Mouse (Mus musculus) central nervous system, embryonic 14 days (tissue): Measurements from ENCODE around the gene Krtap22-2. TPM values are rescaled to one million over a fixed set of nuclear protein-coding genes. Genes with fewer than 3 reads are reported as not detected.

ENCODE experiments used
- polyA plus RNA-seq: library from polyadenylated mRNA; depleted of rRNA; stranded (reverse); fragments of >200 nt; gene quantifications from 2 replicates; pipeline ENCODE4 v1.2.3, GENCODE M21; 2012; rRNA removed

The Krtap22-2 gene
- not detected in 2 replicates for polyA plus RNA-seq

GRCm38 (mm10) chr16:89010659-89011058 is at the start of gene Krtap22-2:
TSS of gene Krtap22-2 (minus strand) at chr16:89010759.

GRCm38 (mm10) chr16:89047783-89048182 is 37.2 kb upstream of the Krtap22-2 start, which contains the start of gene Krtap6-5:
TSS of gene Krtap6-5 (minus strand) at chr16:89047883.

GRCm38 (mm10) chr16:89041372-89041771 is 30.8 kb upstream of the Krtap22-2 start, which contains the start of gene Gm10228:
TSS of gene Gm10228 (minus strand) at chr16:89041472.

GRCm38 (mm10) chr16:89031399-89031798 is 20.8 kb upstream of the Krtap22-2 start, which contains the start of gene Krtap6-1:
TSS of gene Krtap6-1 (plus strand) at chr16:89031699.

DNA sequence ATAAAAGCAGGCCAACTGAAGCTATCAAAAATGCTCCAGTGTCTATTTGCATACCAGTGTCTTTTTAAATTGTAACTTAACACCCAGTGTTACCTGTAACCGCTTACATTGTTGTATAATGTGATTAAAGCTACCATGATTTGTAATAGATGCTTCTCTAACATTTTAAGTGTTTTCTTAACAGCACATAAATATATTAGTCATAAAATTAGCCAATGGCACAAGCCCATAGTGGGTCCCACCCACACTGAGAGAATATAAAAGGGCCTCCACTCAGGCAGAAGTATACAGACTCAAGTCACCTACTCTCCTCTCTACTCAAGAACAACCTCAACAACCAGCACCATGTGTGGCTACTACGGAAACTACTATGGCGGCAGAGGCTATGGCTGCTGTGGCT is 4.4 kb upstream of the Krtap22-2 start, which contains the start of gene Gm10229:
Gene Gm10229, plus strand, starts transcription at position 301 of the 400 bp plus-strand sequence.

DNA sequence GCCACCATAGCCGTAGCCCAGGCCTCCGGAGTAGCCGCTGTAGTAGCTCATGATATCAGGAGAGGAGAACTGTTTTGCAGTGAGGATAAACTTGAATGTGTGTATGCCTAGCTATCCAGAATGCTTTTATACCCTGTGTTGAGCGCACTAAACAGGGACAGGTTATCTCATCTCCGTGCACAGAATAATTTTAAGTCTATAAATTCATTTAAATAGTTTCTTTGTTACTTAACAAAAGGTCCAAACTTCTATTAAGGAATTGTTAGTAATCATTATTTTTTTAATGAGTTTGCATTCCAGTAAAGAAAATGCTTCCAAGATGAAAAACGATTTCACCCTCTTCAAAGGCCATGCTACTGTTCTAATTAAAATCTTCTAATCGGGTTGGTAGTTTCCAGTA is 47.8 kb downstream of the Krtap22-2 start, which contains the start of gene Krtap16-3:
Gene Krtap16-3, minus strand, starts transcription at position 101 of the 400 bp plus-strand sequence.

Other genes starting within 250 kb of the Krtap22-2 start
- not detected in 2 replicates for gene 2310057N15Rik, start 236.6 kb downstream of the Krtap22-2 start, polyA plus RNA-seq
- gene Gm5965, start 232.9 kb downstream of the Krtap22-2 start, polyA plus RNA-seq = not detected in 2 replicates
- not detected in 2 replicates for gene Gm20741, start 198.5 kb downstream of the Krtap22-2 start, polyA plus RNA-seq
- gene Krtap15, start 190.5 kb downstream of the Krtap22-2 start, polyA plus RNA-seq = not detected in 2 replicates
- gene Krtap14, start 184.6 kb downstream of the Krtap22-2 start, polyA plus RNA-seq = not detected in 2 replicates
- not detected in 2 replicates for gene Krtap19-1, start 141.3 kb downstream of the Krtap22-2 start, polyA plus RNA-seq
- gene Krtap19-2, start 136.5 kb downstream of the Krtap22-2 start, polyA plus RNA-seq = not detected in 2 replicates
- gene Krtap19-3, start 132.7 kb downstream of the Krtap22-2 start, polyA plus RNA-seq = not detected in 2 replicates
- gene Krtap19-4, start 125.7 kb downstream of the Krtap22-2 start, polyA plus RNA-seq = not detected in 2 replicates
- gene Krtap19-5, start 114.3 kb downstream of the Krtap22-2 start, polyA plus RNA-seq = not detected in 2 replicates
- not detected in 2 replicates for gene Krtap19-9b, start 78.5 kb downstream of the Krtap22-2 start, polyA plus RNA-seq
- not detected in 2 replicates for gene Krtap16-3, start 47.9 kb downstream of the Krtap22-2 start, polyA plus RNA-seq
- not detected in 2 replicates for gene Gm10229, start 4.5 kb upstream of the Krtap22-2 start, polyA plus RNA-seq
- gene Krtap6-1, start 20.9 kb upstream of the Krtap22-2 start, polyA plus RNA-seq = not detected in 2 replicates
- not detected in 2 replicates for gene Gm10228, start 30.7 kb upstream of the Krtap22-2 start, polyA plus RNA-seq
- not detected in 2 replicates for gene Krtap6-5, start 37.1 kb upstream of the Krtap22-2 start, polyA plus RNA-seq
- gene 1110025L11Rik, start 53.2 kb upstream of the Krtap22-2 start, polyA plus RNA-seq = not detected in 2 replicates
- not detected in 2 replicates for gene Krtap6-3, start 73.3 kb upstream of the Krtap22-2 start, polyA plus RNA-seq
- not detected in 2 replicates for gene Gm6358, start 130.1 kb upstream of the Krtap22-2 start, polyA plus RNA-seq
- not detected in 2 replicates for gene Gm10061, start 140.3 kb upstream of the Krtap22-2 start, polyA plus RNA-seq
- not detected in 2 replicates for gene Gm9789, start 147.2 kb upstream of the Krtap22-2 start, polyA plus RNA-seq
- gene Gm7735, start 158.7 kb upstream of the Krtap22-2 start, polyA plus RNA-seq = not detected in 2 replicates
- not detected in 2 replicates for gene 1110057P08Rik, start 164.0 kb upstream of the Krtap22-2 start, polyA plus RNA-seq
- gene Krtap20-2, start 195.1 kb upstream of the Krtap22-2 start, polyA plus RNA-seq = not detected in 2 replicates